Mouse (Mus musculus) bone marrow macrophage, adult 2 months (primary cell): Measurements from ENCODE around the gene Hsp90ab1.

Source experiments
- CTCF ChIP-seq: IDR thresholded peaks from 2 replicates; pipeline ENCODE4 v1.5.1; 2012; ENCODE audit warnings: low read depth, mild to moderate bottlenecking, low read length, moderate library complexity
- POLR2A ChIP-seq: IDR thresholded peaks from 2 replicates; pipeline ENCODE4 v1.6.1; 2012; ENCODE audit warnings: mild to moderate bottlenecking, low read depth, low read length, borderline replicate concordance

GRCm38 (mm10) chr17:45594881-45595735, 22.0 kb upstream of the Hsp90ab1 start:
- TF ChIP-seq CTCF (no peak), POLR2A (peak; percentile 66; the same call in 1 of the 2 replicates)
